Mouse (Mus musculus): Measurements from ENCODE around the gene Ampd2.

Gene Ampd2

GRCm38 (mm10) chr3:108068826-108069225 lies 17.6 kb downstream of the Ampd2 start:
- no peak for DNase-seq (ENCODE audit: low spot score)

- DNase-seq (ENCODE audit: low spot score), result no peak
Observed at GRCm38 (mm10) chr3:108067370-108067934, 19.0 kb downstream of the Ampd2 start.

- DNase-seq (ENCODE audit: low spot score), result no peak
Observed at GRCm38 (mm10) chr3:108065551-108065950, 20.9 kb downstream of the Ampd2 start.

- DNase-seq (ENCODE audit: low spot score), result no peak
Observed at GRCm38 (mm10) chr3:108064672-108065071, 21.8 kb downstream of the Ampd2 start.

- no peak for DNase-seq (ENCODE audit: low spot score)
Observed at GRCm38 (mm10) chr3:108062648-108063047, 23.8 kb downstream of the Ampd2 start.

- peak; percentile 65 for DNase-seq (ENCODE audit: low spot score)
Observed at GRCm38 (mm10) chr3:108061420-108061819, 25.0 kb downstream of the Ampd2 start.

- no peak for DNase-seq (ENCODE audit: low spot score)
Observed at GRCm38 (mm10) chr3:108050493-108050892, 36.0 kb downstream of the Ampd2 start.

- DNase-seq (ENCODE audit: low spot score), result no peak
Observed at GRCm38 (mm10) chr3:108048306-108048705, 38.1 kb downstream of the Ampd2 start.

- no peak for DNase-seq (ENCODE audit: low spot score)
Observed at GRCm38 (mm10) chr3:108046944-108047655, 39.4 kb downstream of the Ampd2 start.

GRCm38 (mm10) chr3:108044394-108045140 lies 41.9 kb downstream of the Ampd2 start, which contains the start of gene Gstm4:
Gene Gstm4, minus strand, starts transcription at chr3:108044894.
- DNase-seq (ENCODE audit: low spot score), result peak; percentile 86

GRCm38 (mm10) chr3:108033156-108033555 lies 53.3 kb downstream of the Ampd2 start:
- DNase-seq (ENCODE audit: low spot score), result no peak

- DNase-seq (ENCODE audit: low spot score), result no peak
Observed at GRCm38 (mm10) chr3:108032113-108032512, 54.3 kb downstream of the Ampd2 start.

GRCm38 (mm10) chr3:108028641-108029365 lies 57.6 kb downstream of the Ampd2 start:
- DNase-seq (ENCODE audit: low spot score), result no peak

GRCm38 (mm10) chr3:108026597-108026996 lies 59.9 kb downstream of the Ampd2 start:
- no peak for DNase-seq (ENCODE audit: low spot score)

- no peak for DNase-seq (ENCODE audit: low spot score)
Observed at GRCm38 (mm10) chr3:108026049-108026448, 60.4 kb downstream of the Ampd2 start.

- DNase-seq (ENCODE audit: low spot score), result no peak
Observed at GRCm38 (mm10) chr3:108025318-108025717, 61.1 kb downstream of the Ampd2 start.

All from testis, postnatal 10 days (tissue).